Mouse (Mus musculus): ENCODE results near the gene Adssl1. TPM values are rescaled to one million over a fixed set of nuclear protein-coding genes. Genes with fewer than 3 reads are reported as not detected.

Adssl1 gene
- total and polyA plus RNA-seq, 3 experiments, result 58.2 to 63.9 TPM; not detected in 1

DNA sequence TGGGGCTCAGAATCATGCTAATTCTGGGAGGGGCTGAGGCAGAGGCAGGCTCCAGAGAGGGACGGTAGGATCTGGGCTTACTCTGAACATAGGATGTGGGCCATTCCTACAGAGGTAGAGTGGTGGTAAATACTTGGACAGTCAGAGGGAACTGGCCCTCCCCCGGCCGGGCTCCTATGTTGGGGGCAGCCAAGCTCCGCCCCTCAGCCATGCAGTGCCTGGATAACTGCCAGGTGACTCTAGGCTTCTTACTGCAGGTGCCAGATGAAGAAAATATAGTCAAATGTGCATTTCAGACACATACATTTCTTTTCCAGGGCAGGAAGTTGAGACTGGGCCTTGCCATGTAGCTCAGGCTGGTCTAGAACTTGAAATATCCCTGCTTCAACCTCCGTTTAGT, 57.2 kb downstream of the Adssl1 start:
- DNase-seq (ENCODE audit: low read depth, low spot score), result peak; percentile 73
- TF ChIP-seq BHLHE40 (IDR thresholded peaks at IDR 0.05; ENCODE audit: borderline replicate concordance, low read depth, low read length) (no peak), MXI1 (IDR thresholded peaks at IDR 0.05; ENCODE audit: low read depth, low read length) (peak; percentile 35; the same call in 1 of the 2 replicates), MEF2A (IDR thresholded peaks at IDR 0.05; ENCODE audit: extremely low read depth, insufficient replicate concordance, low read depth, low read length, poor library complexity, severe bottlenecking) (0 out of 2 replicates have a peak, but pooled peaks have one; percentile 5)

DNA sequence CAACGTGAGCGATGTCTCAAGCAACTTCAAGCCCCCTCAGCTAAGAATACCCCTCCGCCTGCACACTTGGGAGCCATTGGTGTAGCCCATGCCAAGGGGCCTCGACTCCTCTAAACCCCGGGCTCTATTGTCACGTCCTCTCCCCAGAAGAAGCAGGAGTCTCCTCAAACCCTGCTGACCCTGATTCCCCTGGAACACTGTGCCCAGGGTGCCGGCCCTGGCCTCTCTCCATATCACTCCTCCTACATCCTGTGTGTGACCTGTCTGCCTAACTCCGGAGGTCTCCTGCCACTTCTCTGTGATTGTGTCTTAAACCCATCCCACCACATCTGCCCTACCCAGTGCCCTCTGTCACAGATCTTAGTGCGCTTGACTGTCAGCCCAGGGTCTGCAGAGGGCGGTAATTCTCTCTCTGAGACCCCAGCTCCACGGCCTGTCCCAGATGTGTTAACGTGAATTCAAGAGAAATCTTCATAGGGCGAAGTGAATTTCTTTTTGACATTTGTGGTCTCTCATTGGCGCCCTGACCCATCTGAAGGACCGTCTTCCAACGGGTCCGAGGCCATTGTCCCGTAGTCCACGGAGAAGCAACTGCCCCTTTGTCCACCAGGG, 58.2 kb downstream of the Adssl1 start:
- Histone ChIP-seq H3K79me2 (ENCODE audit: control insufficient read depth, insufficient read depth, low read length, poor library complexity) (peaks cover 17% of the 10 kb centered on the region), H3K27ac (ENCODE audit: control insufficient read depth, low read depth, low read length) (no peak overlapping the region), H3K36me3 (ENCODE audit: control insufficient read depth in 1 of 2, insufficient read depth in 2 of 2, low read length in 2 of 2) (peaks cover 0 to 11% of the 10 kb centered on the region in 2 experiments; a peak in 2 of 4 replicates), H3K4me3 (ENCODE audit: control insufficient read depth in 1 of 2, insufficient read depth in 1 of 2, low read depth in 2 of 2, low read length in 2 of 2) (peak overlapping the region; percentile 69 to 95; a peak in 3 of 4 replicates), H3K27me3 (ENCODE audit: control insufficient read depth in 1 of 2, insufficient read depth in 2 of 2, low read length in 2 of 2) (no peaks in the 10 kb centered on the region), H3K9ac (ENCODE audit: control insufficient read depth, low read depth, low read length, poor library complexity, severe bottlenecking) (peak overlapping the region; percentile 78), H3K9me3 (replicated peaks; ENCODE audit: insufficient read depth, low read length) (no peaks in the 10 kb centered on the region), H3K4me1 (ENCODE audit: control insufficient read depth in 1 of 2, insufficient read depth in 2 of 2, low read length in 2 of 2) (peaks cover 4 to 36% of the 10 kb centered on the region in 2 experiments)
- no peak for DNase-seq (ENCODE audit: low read depth, low spot score)
- TF ChIP-seq NRF1 (IDR thresholded peaks at IDR 0.05; ENCODE audit: insufficient read depth, low read depth, low read length, poor library complexity, severe bottlenecking), result no peak
- no peak for TF ChIP-seq SIN3A (IDR thresholded peaks at IDR 0.05; ENCODE audit: low read length)
- TF ChIP-seq GABPA (IDR thresholded peaks at IDR 0.05; ENCODE audit: low read depth, low read length), result no peak
- TF ChIP-seq CHD1 (IDR thresholded peaks at IDR 0.05; ENCODE audit: low read depth, low read length), result no peak
- TF ChIP-seq JUND (IDR thresholded peaks at IDR 0.05; ENCODE audit: low read depth, low read length), result no peak
- TF ChIP-seq MXI1 (IDR thresholded peaks at IDR 0.05; ENCODE audit: low read depth, low read length), result no peak
- TF ChIP-seq MAX (IDR thresholded peaks at IDR 0.05; ENCODE audit: low read length), result no peak
- no peak for TF ChIP-seq POLR2AphosphoS5 (IDR thresholded peaks at IDR 0.05; ENCODE audit: borderline replicate concordance, low read depth, low read length)
- no peak for TF ChIP-seq ZKSCAN1 (IDR thresholded peaks at IDR 0.05; ENCODE audit: low read depth, low read length)
- TF ChIP-seq TAL1 (IDR thresholded peaks at IDR 0.05; ENCODE audit: low read length), result no peak
- TF ChIP-seq MAFK (IDR thresholded peaks at IDR 0.05; ENCODE audit: borderline replicate concordance, low read depth, low read length), result no peak

More for the DNA sequence above, 57.2 kb downstream of the Adssl1 start:
- Histone ChIP-seq H3K4me3 (ENCODE audit: control insufficient read depth in 1 of 2, insufficient read depth in 1 of 2, low read depth in 2 of 2, low read length in 2 of 2) (no peak overlapping the region), H3K4me1 (ENCODE audit: control insufficient read depth in 1 of 2, insufficient read depth in 2 of 2, low read length in 2 of 2) (peaks cover 8 to 46% of the 10 kb centered on the region in 2 experiments), H3K27me3 (ENCODE audit: control insufficient read depth in 1 of 2, insufficient read depth in 2 of 2, low read length in 2 of 2) (no peaks in the 10 kb centered on the region), H3K79me2 (ENCODE audit: control insufficient read depth, insufficient read depth, low read length, poor library complexity) (peaks cover 27% of the 10 kb centered on the region), H3K9ac (ENCODE audit: control insufficient read depth, low read depth, low read length, poor library complexity, severe bottlenecking) (no peak overlapping the region), H3K36me3 (ENCODE audit: control insufficient read depth in 1 of 2, insufficient read depth in 2 of 2, low read length in 2 of 2) (peaks cover 0 to 18% of the 10 kb centered on the region in 2 experiments; a peak in 2 of 4 replicates), H3K27ac (ENCODE audit: control insufficient read depth, low read depth, low read length) (no peak overlapping the region), H3K9me3 (replicated peaks; ENCODE audit: insufficient read depth, low read length) (no peaks in the 10 kb centered on the region)
